Mouse (Mus musculus) brain, embryonic 18.5 days (tissue): ENCODE results near the gene Rbm28.

Experiments used
- DNase-seq: peaks from one replicate; pipeline ENCODE4 v3.0.0-alpha.2; 2012; ENCODE audit warnings: low read depth, low spot score

Rbm28 gene

DNA sequence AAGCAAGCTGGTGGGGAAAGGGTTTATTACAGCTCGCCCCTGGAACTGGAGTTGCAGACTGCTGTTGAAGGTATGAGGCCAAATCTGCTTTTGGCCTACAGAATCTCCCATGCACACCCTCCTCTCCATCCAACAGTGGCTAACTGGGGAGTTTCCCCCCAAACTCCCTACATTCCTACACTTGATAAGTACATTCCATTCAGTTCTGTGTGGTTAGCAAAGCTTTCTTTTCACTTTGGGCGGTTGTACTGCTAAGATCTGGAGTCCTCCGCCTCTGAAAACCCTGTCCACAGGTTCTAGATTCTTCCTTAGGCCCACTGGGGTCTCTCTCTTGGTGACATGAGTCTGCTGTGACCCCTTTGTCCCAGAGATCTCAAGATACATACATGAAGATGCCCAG is 19.8 kb downstream of the Rbm28 start:
- no peak for DNase-seq

DNA sequence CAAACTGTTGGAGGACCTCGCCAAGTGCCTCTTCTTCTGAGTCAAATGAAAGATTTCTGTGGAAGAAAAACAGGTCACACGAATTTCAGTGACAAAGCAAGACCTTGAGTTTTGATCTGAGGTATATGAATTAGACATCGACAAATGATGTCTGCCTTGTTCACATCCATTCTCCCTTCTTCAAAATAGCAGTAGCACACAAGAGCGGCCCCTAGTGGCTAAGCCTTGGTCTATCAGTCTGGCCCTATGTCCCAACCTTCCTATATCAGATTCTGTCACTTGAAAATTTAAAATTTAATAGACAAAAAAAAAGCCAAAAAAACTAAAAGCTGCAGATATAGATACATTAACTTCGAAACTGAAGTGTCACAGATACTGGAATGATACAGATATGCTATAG is 21.2 kb downstream of the Rbm28 start:
- no peak for DNase-seq

DNA sequence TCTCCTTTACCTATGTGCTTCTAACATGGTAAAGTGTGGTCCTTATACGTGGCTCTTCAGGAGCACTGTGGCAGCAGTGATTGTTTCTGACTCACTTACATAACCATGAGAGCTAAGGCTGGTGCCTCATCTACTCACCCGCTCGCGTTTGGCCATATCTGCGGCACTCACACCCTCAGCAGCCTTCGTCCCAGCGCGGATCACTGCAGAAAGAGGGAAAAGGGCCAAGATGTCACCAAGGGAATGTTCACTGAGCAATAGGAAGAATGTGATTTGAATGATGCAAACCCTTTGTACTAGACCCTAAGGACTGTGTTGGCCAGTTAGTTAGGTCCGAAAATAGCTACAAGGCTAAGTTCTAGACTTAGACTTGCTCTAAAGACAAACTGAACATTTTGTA is 27.4 kb downstream of the Rbm28 start:
- no peak for DNase-seq

DNA sequence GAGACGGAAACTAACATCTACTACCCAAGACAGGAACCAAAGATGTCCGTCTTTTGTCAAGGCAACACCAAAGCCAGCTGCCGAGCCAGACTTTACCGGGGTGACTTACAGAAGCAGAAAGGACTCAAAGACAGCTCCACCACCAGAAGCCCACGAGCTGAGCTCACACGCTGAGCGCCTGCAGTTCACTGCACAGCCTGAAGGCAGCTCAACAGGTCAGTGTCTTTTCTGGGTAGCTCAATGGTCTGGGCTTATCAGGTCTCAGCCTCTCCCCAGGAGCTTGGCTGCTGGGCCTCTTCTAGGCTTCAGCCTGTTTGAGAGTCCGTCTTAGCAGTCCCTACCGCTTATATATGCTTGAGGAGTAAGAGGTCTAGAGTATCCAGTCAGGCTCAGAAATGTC is 31.7 kb downstream of the Rbm28 start:
- DNase-seq: no peak

DNA sequence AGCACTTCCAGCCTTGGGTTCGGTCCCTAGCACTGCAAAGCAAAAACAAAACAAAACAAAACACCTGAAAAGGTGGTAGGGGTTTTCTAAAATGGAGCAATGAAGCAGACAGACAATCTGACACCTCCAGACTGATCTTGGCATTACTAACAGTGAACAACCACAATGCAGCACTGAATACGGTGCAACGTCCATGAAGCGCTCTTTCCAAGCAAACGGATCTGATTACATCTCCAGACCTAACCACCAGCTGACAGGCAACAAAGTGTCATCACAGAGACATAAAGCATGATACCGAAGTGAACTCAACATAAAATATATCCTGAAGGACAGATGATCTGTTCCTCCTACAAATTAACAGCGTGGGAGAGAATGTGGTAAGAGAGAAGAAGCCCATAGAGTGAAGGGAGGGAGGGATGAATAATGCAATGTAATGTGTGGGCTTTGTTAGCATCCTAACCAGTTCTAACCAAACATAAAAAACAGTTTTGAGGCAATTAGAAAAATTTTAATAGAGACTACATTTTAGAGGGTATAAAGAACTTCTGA is 37.9 kb downstream of the Rbm28 start:
- no peak for DNase-seq

DNA sequence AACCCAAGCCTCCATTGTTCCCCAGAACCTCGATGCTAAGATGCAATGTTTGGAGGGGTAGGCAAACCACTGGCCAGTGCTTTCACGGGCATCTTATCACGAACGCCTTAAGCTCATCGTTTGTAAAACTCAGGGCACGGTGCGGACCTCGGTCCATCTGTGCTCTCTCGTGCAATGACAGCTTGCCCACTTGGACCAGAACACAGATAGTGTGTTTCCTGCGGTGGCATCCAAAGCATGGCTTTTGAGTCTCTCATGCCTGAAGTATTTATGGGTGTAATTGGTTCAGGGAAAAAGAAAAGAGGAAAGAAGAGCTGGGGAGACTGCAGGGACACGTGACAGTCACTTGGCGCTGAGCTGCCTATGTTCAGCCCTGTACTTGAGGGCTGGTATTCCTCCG is 44.8 kb downstream of the Rbm28 start:
- no peak for DNase-seq

DNA sequence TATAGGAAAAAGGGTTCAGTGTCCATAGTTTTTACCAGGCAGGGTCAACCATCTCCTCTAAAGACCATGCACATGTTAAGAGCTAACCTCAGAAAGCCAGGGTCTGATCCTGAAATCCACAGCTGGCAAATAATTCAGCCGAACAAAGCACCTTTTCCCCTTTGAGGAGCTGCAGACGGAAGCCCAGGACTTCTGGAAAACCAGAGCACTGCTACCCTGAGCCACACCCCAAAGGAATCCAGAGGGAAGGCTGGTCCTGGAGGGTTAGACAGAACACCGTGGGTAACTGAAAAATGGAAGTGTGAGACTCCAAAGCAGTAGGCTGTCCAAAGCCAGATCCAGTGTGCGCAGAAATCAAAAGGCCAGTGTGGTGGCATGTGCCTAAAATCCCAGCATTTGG is 45.8 kb downstream of the Rbm28 start:
- DNase-seq: no peak

DNA sequence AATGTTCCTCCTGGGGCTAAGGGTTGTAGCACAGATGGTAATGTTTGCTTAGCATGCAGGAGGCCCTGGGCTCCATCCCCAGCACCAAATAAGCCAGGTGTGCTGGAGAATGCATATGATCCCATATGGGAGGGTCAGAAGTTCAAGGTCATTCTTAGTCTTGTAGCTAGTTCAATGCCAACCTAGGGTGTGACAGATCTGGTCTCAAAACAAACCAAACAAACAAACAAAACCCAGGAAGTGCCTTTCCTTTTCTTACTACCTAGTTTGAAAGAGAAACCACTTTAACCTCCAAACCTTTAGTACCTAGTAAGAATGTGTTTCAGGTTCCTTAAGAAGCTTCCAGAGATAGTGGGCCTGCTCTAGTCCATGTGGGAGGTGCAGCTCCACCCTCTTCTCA is 46.6 kb downstream of the Rbm28 start:
- DNase-seq: no peak

DNA sequence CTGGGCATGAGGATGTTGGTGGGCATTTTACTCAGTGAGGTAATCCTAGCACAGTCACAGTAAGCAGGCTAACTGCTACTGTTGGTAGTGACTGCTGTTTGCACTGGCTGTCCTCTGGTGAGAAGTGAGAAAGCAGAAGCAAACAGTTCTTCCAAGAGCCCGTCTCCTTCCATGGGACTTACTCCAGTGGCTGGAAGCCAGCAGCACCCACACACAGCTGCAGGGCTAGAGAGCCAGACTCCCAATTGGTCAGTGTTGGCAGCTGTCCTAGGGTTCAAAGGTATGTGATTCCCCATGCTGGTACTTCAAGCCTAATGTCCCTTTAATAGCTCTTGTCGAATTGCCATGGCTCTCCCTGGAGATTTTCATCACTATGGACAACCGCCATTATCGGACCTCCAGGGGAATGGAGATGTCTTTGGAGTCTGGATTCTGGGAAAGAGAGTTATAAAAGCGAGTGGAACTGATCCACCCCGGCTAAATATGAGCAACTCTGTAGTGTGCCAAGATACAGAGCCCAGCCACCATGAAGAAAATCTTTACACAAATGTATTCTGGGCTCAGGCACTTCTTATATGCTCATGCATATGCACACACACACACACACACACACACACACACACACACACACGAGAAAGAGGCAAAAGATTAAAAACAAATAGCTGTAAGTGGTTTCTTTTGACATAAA is 47.2 kb downstream of the Rbm28 start:
- DNase-seq: no peak

DNA sequence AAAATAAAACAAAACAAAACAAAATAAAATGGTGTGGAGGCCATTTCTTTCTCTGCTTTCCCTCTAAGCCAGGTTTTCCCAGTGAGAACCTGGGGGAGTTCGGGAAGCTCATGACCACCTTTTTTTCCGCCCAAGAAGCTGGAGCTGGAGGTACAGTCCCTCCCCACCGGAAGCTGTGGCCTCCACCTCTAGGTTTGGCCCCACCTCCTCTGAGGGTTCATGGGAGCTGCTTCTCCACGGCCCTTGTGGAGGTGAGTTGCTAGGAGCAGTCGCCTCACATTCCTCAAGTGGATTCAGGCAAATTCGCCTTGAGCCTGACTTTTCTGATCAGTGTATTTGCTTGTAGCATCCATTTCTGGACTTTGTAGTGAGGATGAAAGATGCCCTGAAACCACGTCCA is 49.0 kb downstream of the Rbm28 start:
- no peak for DNase-seq

DNA sequence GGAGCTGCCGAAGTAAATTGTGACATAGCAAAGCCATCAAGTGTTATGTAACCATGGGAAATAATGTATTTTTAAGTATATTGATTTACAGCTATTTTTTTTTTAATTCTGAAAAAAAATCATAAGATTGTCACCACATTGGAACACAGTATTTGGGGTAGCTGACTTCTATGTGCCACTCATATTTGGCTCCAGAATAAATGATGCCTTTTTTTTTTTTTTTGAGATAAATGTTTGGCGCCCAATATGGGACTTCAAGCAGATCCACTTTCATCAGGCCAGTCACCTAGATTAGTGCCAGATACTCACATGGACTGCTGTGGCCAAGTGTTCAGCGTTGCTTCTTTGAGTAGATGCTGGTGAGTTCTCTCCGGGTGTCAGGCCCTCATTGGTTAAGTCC is 53.3 kb downstream of the Rbm28 start:
- no peak for DNase-seq

DNA sequence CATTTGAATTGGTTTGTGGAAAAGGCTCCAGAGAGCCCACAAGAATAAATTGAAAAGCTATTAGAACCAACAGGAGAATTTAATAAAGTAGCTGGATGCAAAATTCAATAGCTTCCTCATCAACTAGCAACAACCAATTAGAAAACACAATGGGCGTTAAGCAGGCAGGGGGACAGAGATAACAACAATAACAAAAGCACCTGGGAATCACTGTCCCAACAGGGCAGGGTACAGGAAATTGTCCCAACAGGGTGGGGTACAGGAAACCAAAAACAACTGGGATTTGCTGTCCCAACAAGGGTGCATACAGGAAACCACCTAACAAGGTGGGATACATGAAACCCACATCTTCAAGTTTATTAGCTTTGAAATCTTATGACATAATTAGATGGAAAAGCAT is 56.4 kb downstream of the Rbm28 start:
- no peak for DNase-seq

DNA sequence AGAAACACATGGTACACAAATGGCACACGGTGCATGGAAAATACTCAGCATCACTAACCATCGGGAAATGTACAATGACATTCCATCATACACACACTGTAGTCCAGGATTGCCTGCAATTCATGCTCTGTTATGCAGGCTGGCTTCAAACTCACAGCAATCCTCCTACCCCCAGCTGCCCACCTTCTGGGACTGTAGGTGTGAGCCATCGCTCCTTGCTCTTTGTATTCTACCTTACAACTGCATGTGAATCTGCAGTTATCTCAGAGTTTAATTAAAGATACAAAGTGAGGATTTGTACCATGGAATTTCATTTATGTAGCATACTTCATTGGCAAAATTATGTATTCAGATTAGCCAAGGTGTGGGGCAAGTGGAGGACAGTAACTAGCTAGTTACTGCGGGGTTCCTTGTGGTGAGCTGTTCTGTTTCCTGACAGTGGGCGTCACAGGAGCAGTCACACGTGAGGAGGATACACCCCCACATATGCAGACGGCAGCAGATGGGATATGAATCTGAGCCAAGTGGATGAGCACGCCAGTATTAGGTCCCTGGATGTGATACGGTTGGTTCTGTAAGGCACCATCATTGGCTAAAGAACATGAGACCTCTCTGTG is 63.5 kb downstream of the Rbm28 start:
- no peak for DNase-seq

DNA sequence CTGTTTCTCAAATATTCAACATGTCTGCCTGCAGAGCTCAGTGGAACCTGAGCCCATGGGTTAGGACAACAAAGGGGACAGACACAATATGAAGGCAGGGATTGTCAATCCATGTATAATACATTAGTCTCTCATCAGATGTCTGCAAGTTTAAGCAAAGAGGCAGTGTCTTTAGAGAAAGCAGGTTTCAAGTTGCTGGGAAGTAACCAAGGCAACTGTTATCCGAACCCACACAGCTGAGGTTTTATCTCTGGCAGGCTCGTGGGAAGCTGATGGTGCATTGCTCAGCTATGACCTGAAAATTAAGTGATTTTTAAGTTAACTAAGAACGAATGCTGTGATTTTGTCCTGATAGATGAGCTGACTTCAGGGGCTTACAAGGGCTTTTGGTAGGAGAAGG is 64.4 kb downstream of the Rbm28 start:
- DNase-seq: no peak

DNA sequence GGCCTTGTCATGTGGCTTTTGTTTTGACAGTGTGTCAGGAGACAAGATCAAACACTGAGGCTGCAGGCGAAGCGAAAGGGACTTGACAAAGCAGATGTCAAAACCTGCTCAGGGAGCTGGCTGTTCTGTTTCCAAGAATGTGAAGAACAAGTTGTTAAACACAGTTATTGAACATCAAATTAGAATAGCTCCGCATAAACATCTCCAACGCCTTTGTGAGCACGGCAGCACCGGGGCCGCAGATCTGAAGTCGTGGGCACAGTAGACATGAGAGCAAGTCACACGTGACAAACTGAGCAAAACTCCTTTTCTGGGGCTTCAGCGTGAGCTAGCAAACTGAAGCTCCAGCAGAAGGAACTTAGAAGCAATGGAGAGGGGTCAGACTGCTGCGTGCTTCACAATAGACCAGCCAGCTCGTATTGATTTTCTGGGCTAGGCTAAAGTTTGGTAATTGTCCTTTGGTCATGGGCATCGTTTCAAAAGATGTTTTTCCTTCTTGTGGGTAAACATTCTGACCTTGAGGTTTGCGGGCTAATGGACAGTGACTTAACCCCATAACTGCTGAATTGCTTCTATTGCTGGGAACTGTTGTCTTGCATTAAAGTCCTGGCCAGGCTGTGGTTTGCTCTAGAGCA is 65.2 kb downstream of the Rbm28 start:
- no peak for DNase-seq

DNA sequence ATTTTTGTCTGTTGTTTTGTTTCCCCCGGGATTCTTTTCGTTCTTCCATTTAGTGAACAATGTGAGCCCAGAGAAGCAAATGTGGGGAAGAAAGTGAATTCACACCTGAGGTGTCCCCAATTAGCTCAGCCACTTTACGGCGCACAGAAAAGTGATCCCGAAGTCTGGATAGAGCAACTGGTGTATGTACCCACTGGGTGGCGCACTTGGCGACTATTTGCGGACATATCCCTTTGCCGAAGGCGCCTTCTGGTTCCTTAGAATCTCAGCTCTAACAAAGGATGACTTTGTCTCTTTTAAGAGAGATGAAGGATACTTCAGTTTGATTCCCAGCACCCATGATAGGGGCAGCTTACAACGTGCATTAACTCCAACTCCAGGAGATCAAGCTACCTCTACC is 71.9 kb downstream of the Rbm28 start:
- DNase-seq: no peak

DNA sequence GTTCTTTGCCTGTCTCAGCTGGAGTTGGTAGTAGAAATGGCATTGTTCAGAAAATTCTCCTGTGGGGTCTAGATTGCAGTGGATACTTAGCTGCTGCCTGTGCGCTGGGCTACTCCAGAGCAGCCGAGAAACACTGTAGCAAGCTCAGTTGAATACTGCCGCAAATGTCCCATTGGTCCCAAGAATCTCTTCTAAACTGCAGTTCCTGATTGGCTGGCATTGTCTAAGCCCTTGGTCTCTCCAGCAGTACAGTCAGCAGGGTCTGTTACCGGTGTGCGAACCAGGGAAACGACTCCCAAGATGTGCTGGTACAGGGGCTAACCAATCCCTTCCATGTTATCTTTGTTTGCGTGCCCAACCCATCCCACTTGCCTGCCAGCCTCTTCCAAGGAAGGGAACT is 72.6 kb downstream of the Rbm28 start:
- DNase-seq: no peak

DNA sequence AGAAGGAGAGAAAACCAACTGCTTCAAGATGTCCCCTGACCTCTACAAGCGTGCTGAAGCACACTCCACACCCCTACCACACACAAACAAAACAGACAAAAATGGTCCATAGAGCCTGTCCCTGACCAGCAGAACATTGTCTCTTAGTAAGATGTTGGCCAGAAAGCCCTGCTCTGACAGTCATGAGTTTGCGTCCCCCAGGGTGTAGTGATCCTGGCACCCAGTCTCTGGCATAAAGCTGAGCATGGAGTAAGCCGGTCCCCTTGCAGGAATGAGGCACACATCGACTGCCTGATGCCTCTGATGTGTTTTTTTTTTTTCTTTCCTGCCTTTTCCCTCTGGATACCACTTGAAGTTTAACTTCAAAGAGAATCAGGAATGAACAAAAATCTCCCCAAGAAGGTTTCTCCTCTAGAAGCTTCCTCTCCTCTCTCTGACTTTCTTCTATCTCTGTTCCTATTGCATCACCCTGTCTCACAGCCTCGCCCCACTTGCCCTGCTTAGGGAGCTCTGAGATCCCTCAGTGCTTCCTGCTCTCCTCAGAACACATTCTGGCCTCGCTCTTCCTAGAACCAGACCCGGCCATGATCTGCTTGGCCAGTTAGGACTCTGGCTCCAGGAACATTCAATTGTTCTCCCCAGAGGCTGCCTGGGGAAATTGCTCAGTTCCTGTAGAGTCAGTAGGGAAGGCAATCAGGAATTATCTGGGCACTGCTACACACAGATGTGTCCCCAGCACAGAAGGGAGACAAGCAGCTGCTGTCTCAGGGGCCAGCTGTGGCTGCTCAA is 76.7 kb downstream of the Rbm28 start:
- no peak for DNase-seq

DNA sequence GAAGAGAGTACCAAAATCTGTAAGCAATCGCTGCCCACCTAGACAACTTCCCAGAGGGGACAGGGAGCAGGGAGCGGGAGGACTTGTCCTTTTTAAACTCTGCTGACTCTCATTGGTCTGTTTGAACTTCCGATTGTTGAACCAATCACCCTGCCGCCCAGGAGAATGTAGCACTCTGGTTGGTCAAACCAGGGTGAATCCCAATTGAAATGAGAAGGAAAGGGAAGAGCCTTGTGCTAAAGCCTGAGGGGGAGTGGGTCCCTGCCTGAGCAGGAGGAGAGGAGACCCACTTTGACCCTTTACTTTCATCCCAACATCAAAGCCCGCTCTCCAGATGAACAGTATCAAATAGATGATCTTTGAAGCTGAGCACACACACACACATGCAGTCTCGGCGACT is 80.4 kb downstream of the Rbm28 start:
- no peak for DNase-seq

DNA sequence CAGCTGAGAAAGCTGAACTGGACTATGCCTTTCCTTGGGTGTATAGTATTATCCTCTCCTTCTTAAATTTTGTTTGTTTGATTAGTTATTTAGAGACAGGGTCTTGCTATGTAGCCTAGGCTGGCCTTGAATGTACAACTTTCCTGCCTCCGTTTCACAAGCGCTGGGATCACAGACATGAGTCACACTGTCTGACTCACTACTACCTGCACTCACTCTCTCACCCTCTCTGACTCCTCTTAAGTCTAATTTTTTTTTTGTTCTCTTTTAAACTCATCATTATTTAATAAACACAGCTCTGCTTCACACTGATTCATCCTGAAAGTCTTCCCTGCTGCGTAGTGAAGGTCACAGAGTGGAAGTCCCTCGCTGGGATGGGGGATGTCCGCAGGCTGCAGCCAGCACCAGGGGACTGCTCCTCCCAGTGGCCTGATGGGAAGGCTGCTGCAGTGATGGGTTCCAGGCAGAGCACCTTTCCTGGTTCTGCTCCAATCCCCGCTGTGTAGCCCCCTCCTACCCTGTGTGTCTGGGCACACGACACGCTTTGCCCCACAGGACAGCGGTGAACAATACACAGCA is 81.9 kb downstream of the Rbm28 start:
- DNase-seq: no peak

DNA sequence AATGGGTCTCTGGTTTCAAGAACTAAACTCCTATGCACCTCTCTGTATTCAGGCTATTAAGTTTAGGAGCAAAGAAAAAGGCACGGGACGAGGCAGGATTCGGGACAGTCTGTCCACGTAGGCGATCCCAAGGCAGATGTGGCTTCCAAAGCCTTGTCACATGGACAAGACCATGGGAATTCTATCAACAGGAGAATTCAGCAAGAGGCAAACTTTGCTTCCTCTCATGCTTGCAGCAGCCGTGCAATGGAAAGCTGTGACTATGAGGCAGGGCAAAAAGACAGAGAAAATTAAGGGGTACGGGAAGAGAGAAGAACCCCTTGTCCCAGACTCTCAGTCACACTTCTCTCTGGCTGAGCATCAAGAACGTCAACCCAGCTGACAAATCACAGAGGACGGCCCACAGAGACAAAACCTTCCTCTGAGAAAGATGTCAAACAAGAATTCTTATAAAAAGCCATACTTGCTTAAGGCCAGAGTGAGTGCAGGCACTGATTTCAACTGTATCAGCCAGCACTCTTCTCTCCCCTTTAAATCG is 82.9 kb downstream of the Rbm28 start:
- no peak for DNase-seq

DNA sequence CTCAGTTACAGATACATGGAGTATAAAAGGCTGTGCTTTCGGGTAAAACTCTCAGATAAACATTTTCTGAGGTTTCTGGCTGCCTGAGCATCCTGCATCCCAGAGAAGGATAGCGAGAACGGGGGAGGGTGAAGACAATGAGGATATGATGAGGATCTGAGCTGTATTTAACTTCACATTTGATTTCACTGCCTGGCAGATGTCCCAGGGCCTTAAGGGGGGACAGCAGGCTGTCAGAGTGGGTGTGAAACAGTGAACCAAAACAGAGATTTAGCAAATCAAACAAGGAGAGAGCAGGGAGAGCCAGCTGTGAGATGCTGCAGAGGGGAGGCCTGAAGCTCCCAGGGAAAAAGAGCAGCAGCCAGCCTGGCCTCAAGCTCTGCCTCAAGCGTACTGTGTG is 85.5 kb downstream of the Rbm28 start:
- DNase-seq: peak; percentile 57
